Mouse (Mus musculus): ENCODE results near the gene Sfrp5.

GRCm38 (mm10) chr19:42201696-42202381 lies at the start of gene Sfrp5:
- TF ChIP-seq POLR2A (IDR thresholded peaks at IDR 0.05; ENCODE audit: control insufficient read depth, low read depth, low read length) (no peak), CTCF (IDR thresholded peaks at IDR 0.05; ENCODE audit: control insufficient read depth, insufficient read depth, insufficient replicate concordance, low read depth, low read length) (no peak)
